10 mouse cellular contexts compared by ENCODE assay signal in genomic region chr4:41760911-41761310, GRCm38 (mm10). TPM values are rescaled to one million over a fixed set of nuclear protein-coding genes. Genes with fewer than 3 reads are reported as not detected.
DNase-seq lines count a peak whose midpoint lies in the region; ATAC-seq and TF ChIP-seq lines count a peak whose summit lies in the region.
"Had no signal": no experiment of that assay in that cellular context is flagged by ENCODE, and none has a peak within 500 bp of the region (broad histone marks: within the 10 kb centered on the region; RNA-seq: fewer than 3 reads in every experiment).

No protein-coding gene starts in this region.

- H3K4me3 ChIP-seq in heart, adult 2 months, result peak overlapping the region; percentile 54
- peak overlapping the region in 1 of 2 experiments; percentile 58; a peak in 1 of 4 replicates for H3K4me3 ChIP-seq in ES-E14 (ENCODE audit: insufficient read depth in 1 of 2, low read depth in 1 of 2, low read length in 2 of 2, poor library complexity in 1 of 2, severe bottlenecking in 1 of 2)
- H3K4me3 ChIP-seq in forebrain, embryonic 15.5 days, result peak overlapping the region; percentile 32
- peak overlapping the region; percentile 43 for H3K4me3 ChIP-seq in liver, embryonic 13.5 days (replicated peaks)

- in situ Hi-C loops in ES-E14 (cut with MboI; ENCODE audit: low sequenced_read_pairs in 2 of 2, unreplicated experiment in 2 of 2), result no loop called here

- TF ChIP-seq EP300 in heart, adult 2 months (IDR thresholded peaks at IDR 0.05; ENCODE audit: insufficient read depth, low read depth, low read length), result no peak

- H3K4me2 ChIP-seq in forebrain, embryonic 15.5 days (replicated peaks), result peak overlapping the region; percentile 43
- H3K4me2 ChIP-seq in liver, embryonic 13.5 days, result peak overlapping the region; percentile 63

- no peaks in the 10 kb centered on the region for H3K9me3 ChIP-seq in ES-E14 (ENCODE audit: control insufficient read depth, insufficient read depth, low read depth, low read length)
- H3K9me3 ChIP-seq in forebrain, embryonic 15.5 days, result no peaks in the 10 kb centered on the region
- H3K9me3 ChIP-seq in liver, embryonic 13.5 days (replicated peaks), result no peaks in the 10 kb centered on the region

- no peak for DNase-seq in heart, adult 2 months
- no peak for DNase-seq in heart, postnatal 4 days
- DNase-seq in ES-E14 (ENCODE audit: low read depth, low spot score), result no peak
- no peak for DNase-seq in liver, embryonic 13.5 days
- no peak for DNase-seq in spleen, adult 18-20 months
- DNase-seq in spleen, postnatal 36 days (ENCODE audit: low spot score in 2 of 2), result no peak
- DNase-seq in retina, embryonic 14.5 days (ENCODE audit: low spot score), result no peak

- no peaks in the 10 kb centered on the region; the same call in 1 of the 2 replicates for H3K36me3 ChIP-seq in heart, adult 2 months (ENCODE audit: control insufficient read depth, insufficient read depth, low read length)
- H3K36me3 ChIP-seq in ES-E14 (ENCODE audit: control insufficient read depth, insufficient read depth, low read length, poor library complexity, severe bottlenecking), result peaks cover 11% of the 10 kb centered on the region; the same call in 1 of the 2 replicates
- no peaks in the 10 kb centered on the region for H3K36me3 ChIP-seq in forebrain, embryonic 15.5 days
- peaks cover 19% of the 10 kb centered on the region; the same call in 1 of the 2 replicates for H3K36me3 ChIP-seq in liver, embryonic 13.5 days

- H3K79me2 ChIP-seq in heart, adult 2 months (replicated peaks; ENCODE audit: control insufficient read depth, insufficient read depth, low read length), result no peaks in the 10 kb centered on the region

- H3K27me3 ChIP-seq in heart, adult 2 months (ENCODE audit: control insufficient read depth, insufficient read depth, low read length), result no peaks in the 10 kb centered on the region
- no peaks in the 10 kb centered on the region for H3K27me3 ChIP-seq in forebrain, embryonic 15.5 days
- H3K27me3 ChIP-seq in liver, embryonic 13.5 days, result no peaks in the 10 kb centered on the region

- no peak for TF ChIP-seq CTCF in heart, adult 2 months (IDR thresholded peaks at IDR 0.05)

- H3K4me1 ChIP-seq in heart, adult 2 months (ENCODE audit: control insufficient read depth, insufficient read depth, low read length), result peaks cover 6% of the 10 kb centered on the region
- H3K4me1 ChIP-seq in ES-E14 (ENCODE audit: control insufficient read depth in 2 of 2, insufficient read depth in 2 of 2, low read length in 2 of 2, poor library complexity in 1 of 2), result peaks cover 2 to 16% of the 10 kb centered on the region in 2 experiments; a peak in 2 of 4 replicates
- H3K4me1 ChIP-seq in forebrain, embryonic 15.5 days, result peaks cover 37% of the 10 kb centered on the region
- peaks cover 48% of the 10 kb centered on the region for H3K4me1 ChIP-seq in liver, embryonic 13.5 days (replicated peaks)

- WGBS in heart, adult 2 months, result 46% methylated on average over 4 of the region's 4 CpGs
- 87% methylated on average over 4 of the region's 4 CpGs for WGBS in forebrain, embryonic 15.5 days
- WGBS in liver, embryonic 13.5 days (ENCODE audit: insufficient replicate concordance), result 73% methylated on average over 4 of the region's 4 CpGs

- no peak for ATAC-seq in forebrain, embryonic 15.5 days (replicated peaks)
- no peak for ATAC-seq in liver, embryonic 13.5 days (ENCODE audit: low read depth)

- TF ChIP-seq POLR2A in heart, adult 2 months (IDR thresholded peaks at IDR 0.05; ENCODE audit: insufficient read depth, low read depth, low read length), result no peak

- H3K9ac ChIP-seq in heart, adult 2 months (ENCODE audit: low read depth, low read length), result peak overlapping the region; percentile 79
- 0 out of 2 replicates have a peak overlapping the region, but pooled peaks have one; percentile 50 for H3K9ac ChIP-seq in ES-E14 (ENCODE audit: insufficient read depth, low read depth, low read length, poor library complexity, severe bottlenecking)
- H3K9ac ChIP-seq in forebrain, embryonic 15.5 days (replicated peaks), result no peak overlapping the region
- H3K9ac ChIP-seq in liver, embryonic 13.5 days, result peak overlapping the region; percentile 66

- intact Hi-C loops in heart, adult 2 months (cut with DNase I), result no loop called here

- peak overlapping the region; percentile 94 for H3K27ac ChIP-seq in heart, adult 2 months
- H3K27ac ChIP-seq in ES-E14 (ENCODE audit: insufficient read depth, low read depth, low read length, poor library complexity, severe bottlenecking), result no peak overlapping the region
- H3K27ac ChIP-seq in forebrain, embryonic 15.5 days (replicated peaks), result 0 out of 2 replicates have a peak overlapping the region, but pooled peaks have one; percentile 1
- peak overlapping the region; percentile 80 for H3K27ac ChIP-seq in liver, embryonic 13.5 days

TF ChIP-seq in ES-E14, 5 proteins besides CTCF, POLR2A, EP300 and RAD21:
- TF ChIP-seq HCFC1 (IDR thresholded peaks at IDR 0.05; ENCODE audit: borderline replicate concordance, insufficient read depth, low read length), result no peak

RNA-seq across cellular contexts. Expression of gene Sigmar1, which starts 5.0 kb away (rescaled TPM):
- total RNA-seq in heart, adult 2 months (2021), result 10 to 100 TPM; 19.6 to 20.7 TPM
- 33.2 and 47.7 TPM in 2 replicates for polyA plus RNA-seq in heart, adult 2 months (2012; rRNA removed)
- 10 to 100 TPM; 26.8 to 28.9 TPM for total RNA-seq in heart, postnatal 4 days (2021)
- 198 and 230 TPM in 2 replicates for total RNA-seq in ES-E14 (2012; rRNA removed)
- polyA plus RNA-seq in forebrain, embryonic 15.5 days (2015; fragmentation: Nextera tagmentation; extraction: Ambion mirVana), result 46.3 and 46.5 TPM in 2 replicates
- 45.1 and 45.2 TPM in 2 replicates for polyA plus RNA-seq in liver, embryonic 13.5 days (2015; fragmentation: Nextera tagmentation; extraction: Ambion mirVana)

RNA-seq across cellular contexts. Expression of gene Galt, which starts 5.9 kb away (rescaled TPM):
- 10 to 100 TPM; 42.5 to 52.7 TPM for total RNA-seq in heart, adult 2 months (2021)
- 136 and 137 TPM in 2 replicates for polyA plus RNA-seq in heart, adult 2 months (2012; rRNA removed)
- 10 to 100 TPM; 53.4 to 58.8 TPM for total RNA-seq in heart, postnatal 4 days (2021)
- 26.9 and 34.9 TPM in 2 replicates for total RNA-seq in ES-E14 (2012; rRNA removed)
- polyA plus RNA-seq in forebrain, embryonic 15.5 days (2015; fragmentation: Nextera tagmentation; extraction: Ambion mirVana), result 22.7 and 23.5 TPM in 2 replicates
- 22.5 and 25.0 TPM in 2 replicates for polyA plus RNA-seq in liver, embryonic 13.5 days (2015; fragmentation: Nextera tagmentation; extraction: Ambion mirVana)

RNA-seq across cellular contexts. Expression of gene Ccl27a, which starts 13.1 kb away (rescaled TPM):
- total RNA-seq in heart, adult 2 months (2021), result 10 to 100 TPM; 17.7 to 20.2 TPM
- 23.0 and 23.6 TPM in 2 replicates for polyA plus RNA-seq in heart, adult 2 months (2012; rRNA removed)
- total RNA-seq in heart, postnatal 4 days (2021), result 10 to 100 TPM; 24.7 to 34.9 TPM
- total RNA-seq in ES-E14 (2012; rRNA removed), result 11.4 and 14.6 TPM in 2 replicates
- 213 and 219 TPM in 2 replicates for polyA plus RNA-seq in forebrain, embryonic 15.5 days (2015; fragmentation: Nextera tagmentation; extraction: Ambion mirVana)
- 7.1 and 7.6 TPM in 2 replicates for polyA plus RNA-seq in liver, embryonic 13.5 days (2015; fragmentation: Nextera tagmentation; extraction: Ambion mirVana)

RNA-seq across cellular contexts. Expression of gene Arid3c, which starts 30.0 kb away (rescaled TPM):
- total RNA-seq in heart, adult 2 months (2021), result not detected
- not detected in 2 replicates for polyA plus RNA-seq in heart, adult 2 months (2012; rRNA removed)
- not detected for total RNA-seq in heart, postnatal 4 days (2021)
- 0.11 TPM in 1 of 2 replicates, not detected in the other for total RNA-seq in ES-E14 (2012; rRNA removed)
- polyA plus RNA-seq in forebrain, embryonic 15.5 days (2015; fragmentation: Nextera tagmentation; extraction: Ambion mirVana), result 0.13 and 0.18 TPM in 2 replicates
- not detected in 2 replicates for polyA plus RNA-seq in liver, embryonic 13.5 days (2015; fragmentation: Nextera tagmentation; extraction: Ambion mirVana)
- total RNA-seq: layer of hippocampus, postnatal 36 days had no signal
- polyA plus RNA-seq: thymus, postnatal 0 days had no signal

RNA-seq across cellular contexts. Expression of gene Dctn3, which starts 37.9 kb away (rescaled TPM):
- 10 to 100 TPM; 68.4 to 75.7 TPM for total RNA-seq in heart, adult 2 months (2021)
- 49.1 and 54.3 TPM in 2 replicates for polyA plus RNA-seq in heart, adult 2 months (2012; rRNA removed)
- total RNA-seq in heart, postnatal 4 days (2021), result 10 to 100 TPM; 77.5 to 86.9 TPM
- total RNA-seq in ES-E14 (2012; rRNA removed), result 87.0 and 90.9 TPM in 2 replicates
- polyA plus RNA-seq in forebrain, embryonic 15.5 days (2015; fragmentation: Nextera tagmentation; extraction: Ambion mirVana), result 304 and 307 TPM in 2 replicates
- 86.4 and 90.0 TPM in 2 replicates for polyA plus RNA-seq in liver, embryonic 13.5 days (2015; fragmentation: Nextera tagmentation; extraction: Ambion mirVana)
